Mouse (Mus musculus): ENCODE data around the gene Sf3a2.

Gene Sf3a2

DNA sequence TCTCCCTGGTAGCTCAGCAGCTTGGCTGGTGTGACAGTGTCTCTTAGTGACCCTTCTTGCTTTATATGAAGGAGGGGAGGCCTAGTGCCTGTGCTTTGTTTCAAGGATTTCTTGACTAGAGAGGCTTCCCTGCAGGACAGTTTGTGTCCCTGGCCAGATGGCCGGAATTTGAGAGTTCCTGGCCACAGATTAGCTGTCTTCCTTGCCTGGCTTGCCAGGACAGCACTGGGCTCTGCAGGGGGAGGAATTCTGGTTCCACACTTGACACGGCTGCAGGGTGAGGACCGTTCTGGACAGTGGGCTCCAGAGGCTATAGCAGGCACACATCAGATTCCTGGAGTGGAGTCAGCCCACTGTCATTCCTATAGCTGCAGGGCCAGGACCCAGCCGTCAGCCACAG is 22.3 kb upstream of the Sf3a2 start:
- DNase-seq (ENCODE audit: low read depth, low spot score), result no peak

DNA sequence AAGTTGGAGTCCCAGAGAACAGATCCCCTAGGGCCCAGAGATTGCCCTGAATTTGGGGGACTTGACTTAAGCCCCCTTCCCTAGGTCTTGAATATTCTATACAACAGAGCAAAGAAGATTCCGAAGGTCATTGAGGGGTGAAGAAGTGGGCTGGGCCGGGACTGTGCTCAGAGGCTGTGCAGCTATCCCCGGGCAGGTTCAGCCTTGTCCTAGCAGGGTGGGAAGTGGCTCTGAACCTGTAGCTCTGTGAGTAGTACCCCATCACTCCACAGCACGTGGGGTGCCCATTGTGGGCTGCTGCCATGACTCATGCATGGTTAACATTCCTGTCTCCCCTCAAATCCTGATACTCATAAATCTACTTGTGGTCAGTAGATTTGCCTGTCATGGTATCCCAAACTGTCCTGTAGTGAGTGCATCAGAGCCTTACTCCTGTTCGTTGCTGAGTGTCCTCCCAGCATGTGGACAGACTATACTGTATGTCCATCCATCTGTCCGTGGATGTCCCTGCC is 21.6 kb upstream of the Sf3a2 start:
- no peak for DNase-seq (ENCODE audit: low read depth, low spot score)

DNA sequence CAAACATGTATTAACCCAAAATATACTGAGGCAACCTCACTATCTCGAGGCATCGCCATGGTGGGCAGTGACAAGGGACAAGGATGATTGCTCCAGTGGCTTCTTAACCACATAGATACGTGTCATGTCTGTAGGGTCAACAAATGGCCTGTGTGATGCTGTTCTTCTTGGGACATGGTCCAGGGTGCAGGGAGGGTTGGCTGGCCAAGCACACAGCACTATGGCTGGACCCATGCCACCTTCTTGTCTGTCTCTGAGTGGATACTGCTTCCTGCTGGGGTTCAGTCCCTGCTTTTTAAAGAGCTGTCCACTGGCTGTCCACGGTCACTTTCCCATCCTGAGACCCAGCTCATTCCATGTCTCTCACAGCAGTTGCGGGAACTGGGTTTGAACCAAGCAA is 20.9 kb upstream of the Sf3a2 start:
- DNase-seq (ENCODE audit: low read depth, low spot score), result no peak

DNA sequence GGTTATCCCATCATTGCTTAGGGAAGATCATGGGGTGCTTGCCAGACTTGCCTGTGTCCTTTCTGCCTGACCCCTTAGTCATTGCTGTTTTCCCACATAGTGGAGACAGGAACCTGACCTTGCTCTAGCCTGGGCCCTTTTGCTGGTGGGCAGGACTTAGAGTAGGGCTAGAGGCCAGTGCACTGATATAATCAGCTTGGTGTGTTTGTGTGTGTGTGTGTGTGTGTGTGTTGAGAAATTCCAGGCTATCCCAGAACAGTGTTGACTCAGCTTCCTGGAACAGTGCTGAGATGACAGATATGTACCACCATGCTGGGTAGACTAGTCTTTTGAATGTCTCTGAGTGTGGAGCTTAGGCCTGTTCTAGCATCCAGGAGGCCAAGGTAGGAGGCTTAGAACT is 18.4 kb upstream of the Sf3a2 start:
- no peak for DNase-seq (ENCODE audit: low read depth, low spot score)

DNA sequence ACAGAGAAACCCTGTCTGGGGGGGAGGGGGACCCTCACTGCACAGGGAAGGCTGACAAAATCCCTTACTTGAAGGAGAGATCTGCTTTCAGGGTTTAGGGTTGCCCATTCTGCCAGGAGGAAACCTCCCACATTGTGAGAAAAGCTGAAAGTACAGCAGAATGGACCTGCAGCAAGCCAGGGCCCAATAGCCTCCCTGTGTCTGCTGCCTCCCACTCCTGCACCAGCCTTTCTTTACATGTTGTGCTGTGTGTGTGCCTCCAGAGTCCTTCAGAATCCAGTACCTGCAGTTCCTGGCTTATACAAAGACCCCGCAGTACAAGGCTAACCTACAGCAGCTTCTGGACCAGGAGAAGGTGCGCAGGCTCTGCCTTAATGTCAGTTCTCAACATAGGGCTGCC is 13.7 kb upstream of the Sf3a2 start:
- DNase-seq (ENCODE audit: low read depth, low spot score), result no peak

DNA sequence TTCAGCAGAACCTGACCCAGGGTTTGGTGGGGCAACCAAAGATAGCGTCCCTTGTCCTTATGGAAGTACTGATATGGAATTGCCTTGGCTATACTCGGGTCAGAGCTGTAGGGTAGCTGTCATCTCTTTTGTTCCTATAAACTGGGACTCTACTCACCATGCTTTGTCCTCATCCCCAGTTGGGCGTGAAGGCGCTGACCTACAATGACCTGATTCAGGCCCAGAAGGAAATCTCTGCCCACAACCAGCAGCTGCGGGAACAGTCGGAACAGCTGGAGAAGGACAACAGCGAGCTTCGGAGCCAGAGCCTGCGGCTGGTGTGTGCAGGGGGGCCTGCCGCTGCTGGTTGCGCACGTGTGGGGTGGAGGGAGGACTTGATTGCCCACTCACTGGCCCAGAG is 13.1 kb upstream of the Sf3a2 start:
- DNase-seq (ENCODE audit: low read depth, low spot score), result no peak

DNA sequence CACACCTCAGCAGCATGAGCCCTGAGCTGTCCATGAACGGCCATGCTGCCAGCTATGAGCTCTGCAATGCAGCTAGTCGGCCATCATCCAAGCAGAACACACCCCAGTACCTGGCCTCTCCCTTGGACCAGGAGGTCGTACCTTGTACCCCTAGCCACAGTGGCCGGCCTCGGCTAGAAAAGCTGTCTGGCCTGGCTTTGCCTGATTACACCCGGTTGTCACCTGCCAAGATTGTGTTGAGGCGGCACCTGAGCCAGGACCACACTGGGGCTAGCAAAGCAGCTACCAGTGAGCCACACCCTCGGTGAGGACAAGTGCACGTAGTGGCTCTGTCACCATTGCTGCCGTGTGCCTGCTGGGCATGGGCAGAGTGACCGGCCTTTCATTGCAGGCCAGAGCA is 12.0 kb upstream of the Sf3a2 start:
- DNase-seq (ENCODE audit: low read depth, low spot score), result no peak

DNA sequence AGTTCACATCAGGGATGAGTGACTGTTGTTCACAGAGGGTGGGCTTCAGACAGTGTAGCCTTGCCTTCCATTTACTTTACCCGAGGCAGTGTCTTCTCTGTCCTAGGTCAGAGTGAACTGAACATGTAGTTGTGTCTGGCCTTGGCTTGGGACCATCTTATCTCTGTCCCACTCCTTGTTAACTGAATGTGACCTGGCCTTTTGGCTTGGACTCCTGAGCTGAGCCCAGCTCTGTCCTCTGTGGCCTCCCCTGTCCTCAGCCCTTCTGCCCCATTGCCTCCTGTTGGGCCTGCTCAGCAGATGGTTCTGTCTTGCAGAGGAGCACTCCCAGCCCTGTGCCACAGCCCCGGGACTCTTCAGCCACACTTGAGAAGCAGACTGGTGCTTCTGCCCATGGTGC is 10.5 kb upstream of the Sf3a2 start:
- no peak for DNase-seq (ENCODE audit: low read depth, low spot score)

DNA sequence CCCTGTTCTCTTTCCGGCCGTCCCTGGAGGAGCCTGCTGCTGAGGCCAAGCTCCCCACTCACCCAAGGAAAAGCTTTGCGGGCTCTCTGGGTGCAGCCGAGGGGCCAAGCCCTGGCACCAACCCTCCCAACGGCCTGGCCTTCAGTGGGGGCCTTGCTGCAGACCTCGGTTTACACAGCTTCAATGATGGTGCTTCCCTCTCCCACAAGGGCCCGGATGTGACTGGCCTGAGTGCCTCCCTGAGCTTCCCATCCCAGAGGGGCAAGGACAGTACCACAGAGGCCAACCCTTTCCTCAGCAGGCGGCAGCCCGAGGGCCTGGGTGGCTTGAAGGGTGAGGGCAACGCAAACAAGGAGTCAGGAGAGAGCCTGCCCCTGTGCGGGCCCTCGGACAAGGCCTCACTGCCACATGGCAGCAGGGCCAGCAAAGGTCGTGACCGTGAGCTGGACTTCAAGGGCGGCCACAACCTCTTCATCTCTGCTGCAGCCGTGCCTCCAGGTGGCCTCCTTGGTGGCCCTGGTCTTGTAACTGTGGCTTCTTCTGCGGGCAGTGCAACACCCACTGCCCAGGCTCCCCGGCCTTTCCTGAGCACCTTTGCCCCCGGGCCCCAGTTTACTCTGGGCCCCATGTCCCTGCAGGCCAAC is 7.1 kb upstream of the Sf3a2 start:
- DNase-seq (ENCODE audit: low read depth, low spot score), result no peak

DNA sequence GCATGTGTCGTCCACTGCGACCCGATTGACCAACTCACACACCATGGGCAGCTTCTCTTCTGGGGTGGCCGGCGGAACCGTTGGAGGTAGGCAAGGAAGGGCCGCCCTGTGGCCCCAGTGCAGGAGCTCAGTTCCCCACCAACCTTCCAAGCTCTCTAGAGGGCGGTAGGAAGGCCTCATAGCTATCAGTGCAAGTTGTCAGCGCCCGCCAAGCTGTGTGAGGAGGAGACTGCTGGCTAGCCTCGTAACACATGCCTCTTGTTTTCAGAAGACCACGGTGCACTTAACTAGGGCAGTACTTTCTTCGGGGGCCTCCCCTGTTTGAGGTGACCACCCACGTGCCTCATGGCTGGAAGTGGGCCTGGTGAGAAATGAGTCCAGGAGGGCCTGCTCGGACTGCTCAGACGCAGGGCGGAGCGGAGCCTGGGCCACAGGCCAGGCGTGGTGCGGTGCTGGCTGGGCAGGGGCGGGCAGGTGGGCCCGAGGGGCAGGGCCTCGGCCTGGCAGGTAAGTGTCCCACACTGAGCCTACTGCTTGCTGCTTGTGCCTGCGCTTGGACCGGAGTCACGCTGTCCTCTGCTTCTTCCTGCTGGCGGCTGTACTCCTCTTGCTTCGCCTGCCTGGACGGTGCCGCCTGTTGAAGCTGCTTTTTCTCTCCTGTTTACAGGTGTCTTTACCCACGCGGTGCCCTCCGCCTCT is 6.4 kb upstream of the Sf3a2 start:
- DNase-seq (ENCODE audit: low read depth, low spot score), result no peak

DNA sequence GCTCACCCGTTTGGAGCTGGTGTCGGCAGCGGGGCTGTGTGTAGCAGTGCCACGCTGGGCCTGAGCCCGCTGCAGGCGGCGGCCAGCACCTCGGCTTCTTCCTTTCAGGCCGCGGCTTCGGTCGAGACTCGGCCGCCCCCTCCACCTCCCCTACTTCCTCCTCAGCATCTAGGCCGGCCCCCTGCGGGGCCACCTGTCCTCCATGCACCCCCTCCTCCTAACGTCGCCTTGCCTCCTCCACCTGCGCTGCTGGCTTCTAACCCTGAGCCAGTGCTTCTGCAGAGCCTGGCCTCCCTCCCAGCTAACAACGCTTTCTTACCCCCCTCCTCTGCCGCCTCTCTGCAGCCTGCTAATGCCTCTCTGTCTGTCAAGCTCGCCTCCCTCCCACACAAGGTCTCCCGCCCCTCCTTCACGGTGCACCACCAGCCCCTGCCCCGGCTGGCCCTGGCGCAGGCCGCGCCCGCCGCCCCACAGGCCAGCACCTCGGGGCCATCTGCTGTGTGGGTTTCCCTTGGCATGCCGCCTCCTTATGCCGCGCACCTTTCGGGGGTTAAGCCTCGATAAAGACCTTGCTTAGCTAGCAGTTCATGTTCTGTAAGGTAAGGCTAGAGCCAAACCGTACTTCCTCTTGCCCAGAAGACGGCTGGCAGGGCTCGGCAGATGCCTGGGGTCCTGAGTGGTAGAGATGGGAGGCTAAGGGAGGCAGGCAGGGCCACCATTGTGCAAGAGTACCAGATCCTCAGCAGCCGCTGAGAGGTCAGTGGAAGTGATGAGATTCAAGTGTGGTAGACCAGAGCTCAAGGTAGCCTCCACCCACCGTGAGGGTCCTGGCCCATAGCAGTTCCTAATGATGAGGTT is 5.6 kb upstream of the Sf3a2 start:
- no peak for DNase-seq (ENCODE audit: low read depth, low spot score)

DNA sequence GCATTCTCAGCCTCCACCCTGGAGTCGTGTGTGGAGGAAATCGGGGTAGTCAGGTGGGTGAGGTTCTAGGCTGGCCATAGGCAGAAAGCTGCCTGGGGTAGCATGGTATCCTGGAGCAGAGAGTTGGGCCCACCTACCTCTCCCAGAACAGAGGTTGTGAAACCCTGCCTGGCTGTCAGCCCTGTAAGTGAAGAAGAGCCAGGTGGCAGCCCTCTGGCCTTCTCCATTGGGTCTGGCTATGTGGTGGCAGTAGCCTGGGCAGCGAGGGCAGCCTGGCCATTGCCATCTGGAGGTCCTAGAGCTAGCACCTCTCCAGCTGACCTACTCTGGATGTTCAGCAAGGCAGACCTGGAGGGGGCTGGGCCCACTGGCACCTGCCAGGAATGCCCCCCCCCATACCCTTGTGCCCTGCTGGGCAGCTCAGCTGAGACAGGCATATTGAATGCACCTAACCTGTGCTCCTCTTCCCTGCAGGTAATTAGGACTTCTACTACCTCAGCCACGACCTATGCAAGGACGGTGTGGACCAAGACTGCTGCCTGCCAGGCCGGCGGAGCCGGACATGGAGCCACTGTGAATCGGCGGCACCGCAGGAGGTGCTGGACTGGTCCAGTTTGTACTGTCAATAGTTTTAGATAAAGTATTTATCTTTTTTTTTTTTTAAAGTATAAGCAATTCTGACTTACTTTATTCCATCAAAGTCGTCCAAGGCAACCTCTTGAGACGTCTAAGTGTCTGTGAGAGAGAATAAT is 4.8 kb upstream of the Sf3a2 start:
- no peak for DNase-seq (ENCODE audit: low read depth, low spot score)

DNA sequence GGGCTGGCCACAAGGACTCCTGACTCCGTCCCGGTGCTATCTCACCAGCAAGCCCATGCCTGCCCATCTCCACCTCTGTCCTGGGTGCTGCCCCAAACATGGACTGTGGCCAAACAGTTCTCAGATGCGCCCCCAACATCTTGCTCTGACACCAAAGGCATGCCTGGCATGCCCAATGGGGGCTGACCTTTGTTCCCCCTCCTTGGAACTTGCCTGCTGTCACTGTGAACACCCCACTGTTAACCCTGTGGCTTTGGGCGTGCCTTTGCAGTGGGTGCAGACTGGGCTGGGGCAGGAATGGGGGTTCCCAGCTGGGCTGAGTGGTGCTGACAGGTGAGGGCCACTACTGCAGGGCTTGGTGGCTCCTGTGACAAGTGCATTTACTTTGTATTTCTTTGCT is 4.2 kb upstream of the Sf3a2 start:
- DNase-seq (ENCODE audit: low read depth, low spot score), result no peak

DNA sequence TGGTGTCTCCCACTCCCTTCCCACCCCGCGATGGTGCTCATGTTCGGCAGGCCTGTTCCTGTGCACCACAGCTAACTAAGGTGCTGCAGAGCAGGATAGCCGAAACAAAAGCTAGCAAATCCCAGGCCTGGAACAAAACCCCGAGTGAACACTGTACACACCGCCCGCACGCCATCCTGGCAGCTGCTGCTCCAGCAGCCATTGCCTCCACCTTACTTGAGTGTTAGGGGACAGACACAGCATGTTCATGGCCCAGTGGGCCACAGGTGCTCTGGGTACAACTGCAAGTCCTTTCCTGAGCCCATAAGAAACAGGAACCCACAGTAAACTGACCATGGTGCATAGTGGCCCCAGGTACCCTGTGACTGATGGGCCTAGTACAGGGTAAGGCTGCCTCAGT is 3.2 kb upstream of the Sf3a2 start:
- DNase-seq (ENCODE audit: low read depth, low spot score), result no peak

DNA sequence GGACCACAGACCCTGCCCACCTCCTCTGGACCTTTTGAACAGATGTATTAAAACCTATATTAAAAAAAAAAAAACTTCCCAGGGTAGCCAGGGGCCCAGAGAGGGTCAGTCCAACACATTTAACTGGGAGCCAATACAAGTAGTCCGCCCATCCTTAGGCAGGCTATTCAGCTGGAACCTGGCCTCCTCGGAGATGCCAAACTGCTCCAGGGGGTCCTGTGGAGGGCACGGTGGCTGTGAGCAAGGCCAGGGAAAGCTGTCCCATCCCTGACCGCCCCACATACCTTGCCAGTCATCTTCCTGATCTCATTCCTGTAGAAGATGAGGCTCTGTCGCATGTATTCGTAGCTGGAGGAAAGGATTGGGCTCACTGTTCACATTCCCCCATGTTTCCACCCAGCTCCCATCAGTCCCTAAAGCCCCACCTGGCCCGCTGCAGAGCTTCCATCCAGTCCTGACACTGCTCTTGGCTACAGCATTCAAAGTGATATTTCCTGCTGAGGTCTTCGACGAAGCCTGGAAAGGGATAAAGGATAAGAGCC is 1.6 kb upstream of the Sf3a2 start:
- no peak for DNase-seq (ENCODE audit: low read depth, low spot score)

DNA sequence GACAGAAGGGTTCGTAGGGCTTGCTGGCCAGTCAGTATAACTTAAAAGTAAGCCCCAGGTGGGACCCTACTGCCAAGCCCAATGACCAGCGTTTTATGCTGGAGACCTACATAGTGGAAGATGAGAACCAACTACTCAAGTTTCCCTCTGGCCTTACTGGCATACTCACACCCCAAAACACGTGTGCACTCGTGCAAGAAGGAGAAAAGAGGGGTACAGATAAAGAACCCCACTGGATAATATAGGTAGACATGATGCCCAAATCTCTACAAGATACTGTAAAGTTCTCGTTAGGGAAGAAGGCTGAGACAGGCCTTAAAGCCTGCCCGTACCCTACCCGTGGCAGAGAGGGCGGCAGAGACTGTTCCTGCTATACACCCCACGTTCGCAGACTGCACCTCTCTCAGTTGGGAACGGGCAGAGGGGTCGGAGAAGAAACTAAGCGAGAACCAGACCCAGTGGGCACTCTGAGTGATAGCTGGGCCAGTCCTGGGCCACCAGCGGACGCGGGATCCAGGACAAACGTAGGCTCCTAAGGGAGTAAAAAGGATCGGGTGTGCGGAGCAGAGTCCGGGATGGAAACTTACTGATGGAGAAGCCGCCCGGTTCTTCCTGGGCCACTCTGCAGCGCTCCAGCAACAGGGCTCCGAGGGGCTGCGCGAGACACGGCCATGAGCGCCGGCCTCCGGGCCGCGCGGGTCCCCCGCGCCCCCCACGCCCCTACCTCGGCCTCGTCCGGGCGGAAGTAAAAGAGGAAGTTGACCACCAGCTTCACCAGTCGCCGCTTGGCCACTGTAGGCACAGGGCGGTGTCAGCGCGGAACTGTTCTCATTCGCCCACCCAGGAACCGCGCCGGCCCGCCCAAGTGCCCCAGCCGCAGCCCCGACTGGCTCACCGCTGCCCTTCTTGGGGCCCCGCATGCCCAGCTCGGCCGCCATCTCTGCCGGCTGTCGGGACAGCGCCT is 530 bp upstream of the Sf3a2 start:
- DNase-seq (ENCODE audit: low read depth, low spot score), result peak; percentile 53

DNA sequence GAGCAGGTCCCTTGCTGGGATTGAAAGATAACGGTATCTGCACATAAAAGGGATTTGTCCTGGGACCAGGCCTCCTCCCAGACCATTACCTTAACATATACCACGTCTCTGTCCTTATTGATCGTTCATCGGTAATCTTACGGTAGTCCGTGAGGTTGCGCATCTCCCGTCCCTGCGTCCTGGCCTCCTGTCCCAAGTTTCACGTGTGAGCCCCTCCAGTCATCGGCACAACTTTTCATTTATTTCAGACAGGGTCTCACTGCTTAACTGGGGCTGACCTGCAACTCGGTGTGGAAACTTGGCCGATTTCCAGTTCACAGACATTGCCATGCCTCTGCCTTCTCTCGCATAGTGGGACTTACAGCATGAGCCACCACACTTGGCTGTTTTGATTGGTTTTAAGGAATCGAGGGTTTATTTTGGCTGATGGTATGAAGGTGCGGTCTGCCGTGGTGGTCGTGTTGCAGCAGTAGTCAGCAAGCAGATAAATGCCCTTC is 1.1 kb downstream of the Sf3a2 start:
- no peak for DNase-seq (ENCODE audit: low read depth, low spot score)

DNA sequence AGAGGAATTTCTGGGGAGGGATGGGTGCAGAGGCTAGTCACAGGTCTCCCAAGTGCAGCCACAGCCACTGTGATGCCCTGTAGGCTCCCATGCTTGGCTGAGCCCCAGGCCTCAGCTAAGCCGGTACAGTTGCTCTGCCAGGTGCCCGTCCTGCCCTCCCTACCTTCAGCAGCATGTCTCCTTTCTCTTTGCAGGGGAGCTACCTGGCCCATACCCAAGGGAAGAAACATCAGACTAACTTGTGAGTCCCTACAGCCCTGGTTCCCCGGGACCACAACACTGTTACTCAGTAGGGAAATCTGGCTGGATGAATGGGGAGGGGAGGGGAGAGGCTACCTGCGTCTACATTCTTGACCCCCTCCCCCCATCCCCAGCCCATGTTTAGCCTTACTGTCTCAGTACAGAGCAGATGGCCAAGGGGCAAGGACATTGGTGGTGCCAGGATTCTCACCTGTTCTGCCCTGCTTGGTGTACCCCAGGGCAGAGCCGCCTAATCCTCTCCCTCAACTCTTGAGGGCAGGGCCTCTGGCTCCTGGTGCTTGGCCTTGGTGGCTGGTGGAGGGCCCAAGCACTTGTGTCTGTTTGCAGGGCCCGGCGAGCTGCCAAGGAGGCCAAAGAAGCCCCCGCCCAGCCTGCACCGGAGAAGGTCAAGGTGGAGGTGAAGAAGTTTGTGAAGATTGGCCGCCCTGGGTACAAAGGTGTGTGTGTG is 4.4 kb downstream of the Sf3a2 start:
- no peak for DNase-seq (ENCODE audit: low read depth, low spot score)

DNA sequence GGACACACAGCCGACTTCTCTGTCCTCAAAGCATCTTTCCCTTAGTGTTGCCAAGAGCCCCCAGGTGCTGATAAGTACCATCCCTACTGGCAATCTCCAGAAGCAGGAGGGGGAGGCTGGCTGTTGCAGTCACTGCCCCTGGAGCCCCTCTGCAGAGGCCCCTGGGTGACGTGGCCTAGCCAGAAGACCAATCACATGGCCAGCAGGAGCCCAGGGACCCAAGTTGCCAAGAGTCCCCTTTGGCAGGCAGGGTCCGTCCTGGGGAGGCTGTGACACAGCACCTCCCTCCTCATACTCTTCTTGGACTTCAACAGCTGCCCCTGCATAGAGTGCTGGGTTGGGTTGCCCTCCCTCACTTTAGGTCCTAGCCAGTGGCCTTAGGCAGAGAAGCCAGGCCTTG is 5.0 kb downstream of the Sf3a2 start:
- no peak for DNase-seq (ENCODE audit: low read depth, low spot score)

DNA sequence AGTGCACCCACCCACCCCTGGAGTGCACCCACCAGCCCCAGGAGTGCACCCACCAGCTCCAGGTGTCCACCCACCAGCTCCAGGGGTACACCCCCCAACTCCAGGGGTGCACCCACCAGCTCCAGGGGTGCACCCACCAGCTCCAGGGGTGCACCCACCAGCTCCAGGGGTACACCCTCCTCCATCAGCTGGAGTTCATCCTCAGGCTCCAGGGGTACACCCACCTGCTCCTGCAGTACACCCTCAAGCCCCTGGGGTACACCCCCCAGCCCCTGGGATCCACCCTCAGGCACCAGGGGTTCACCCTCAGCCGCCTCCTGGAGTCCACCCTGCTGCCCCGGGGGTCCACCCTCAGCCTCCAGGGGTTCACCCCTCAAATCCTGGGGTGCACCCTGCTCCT is 6.3 kb downstream of the Sf3a2 start:
- no peak for DNase-seq (ENCODE audit: low read depth, low spot score)

Measured in retina, postnatal 7 days (tissue).